Mouse (Mus musculus): ENCODE results near the gene Cux1. TPM values are rescaled to one million over a fixed set of nuclear protein-coding genes. Genes with fewer than 3 reads are reported as not detected.

Gene Cux1
- total RNA-seq (2021), result 100 to 1,000 TPM; 113 to 119 TPM

DNA sequence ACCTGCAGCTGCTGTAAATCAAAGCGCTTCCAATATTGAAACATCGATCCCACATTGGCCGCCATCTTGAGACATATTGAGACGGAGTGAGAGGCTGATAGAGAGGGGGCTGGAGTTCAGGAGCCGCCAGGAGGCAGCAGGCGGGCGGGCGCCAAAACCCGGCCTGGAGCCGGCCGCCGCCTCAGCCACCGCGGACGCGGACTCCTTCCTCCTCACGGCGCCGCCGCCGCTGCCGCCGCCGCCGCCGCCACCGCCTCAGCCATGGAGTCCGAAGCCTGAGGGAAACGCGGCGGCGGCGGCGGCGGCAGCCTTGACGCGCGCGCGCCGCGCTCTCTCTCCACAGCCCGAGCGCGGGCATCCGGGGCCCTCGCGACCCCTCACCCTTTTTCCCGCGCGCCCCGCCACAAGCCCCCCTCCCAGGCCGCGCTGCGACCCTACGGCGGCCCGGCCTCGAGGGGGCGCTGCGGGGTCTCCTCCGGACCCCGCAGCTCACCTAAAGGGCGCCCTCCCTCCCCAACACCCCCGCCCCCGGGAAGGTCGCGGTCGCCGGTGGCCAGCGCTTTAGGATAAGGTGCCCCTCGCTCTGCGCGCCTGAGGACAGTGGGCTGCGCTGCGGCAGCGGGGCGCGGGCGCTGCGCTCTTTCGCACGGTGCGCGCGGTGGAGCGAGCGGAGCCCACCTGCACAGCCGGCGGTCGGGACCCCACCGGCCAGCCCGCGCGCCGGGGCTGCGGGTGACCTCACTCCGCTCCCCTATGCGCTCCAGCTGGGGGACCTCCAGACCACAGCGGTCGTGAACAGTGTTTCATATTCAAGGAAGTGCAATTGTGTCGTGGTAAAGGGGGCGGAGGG lies at the start of gene Cux1:
Gene Cux1, minus strand, starts transcription at position 315 of the 850 bp plus-strand sequence.
- DNase-seq, result peak; percentile 87 to 90
- intact Hi-C loops (cut with DNase I), result loop anchor here (1.0 to 5.0 kb wide), 5 partner anchors 56 to 241 kb away; no protein-coding TSS in a partner anchor

DNA sequence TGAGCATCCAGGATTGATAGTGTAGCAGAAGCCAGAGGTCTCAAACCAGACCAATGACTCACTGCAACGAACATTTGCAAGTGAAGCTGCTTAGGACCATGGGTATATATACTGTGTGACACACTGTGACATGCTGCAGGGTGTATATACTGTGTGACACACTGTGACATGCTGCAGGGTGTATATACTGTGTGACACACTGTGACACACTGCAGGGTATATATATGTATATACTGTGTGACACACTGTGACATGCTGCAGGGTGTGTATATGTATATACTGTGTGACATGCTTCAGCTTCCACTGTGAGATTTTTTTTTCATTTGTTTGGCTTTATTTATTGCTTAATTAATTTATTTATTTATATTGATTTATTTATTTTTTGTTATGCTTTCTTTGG lies 45.1 kb upstream of the Cux1 start:
- intact Hi-C loops (cut with DNase I), result no loop called here
- no peak for DNase-seq

DNA sequence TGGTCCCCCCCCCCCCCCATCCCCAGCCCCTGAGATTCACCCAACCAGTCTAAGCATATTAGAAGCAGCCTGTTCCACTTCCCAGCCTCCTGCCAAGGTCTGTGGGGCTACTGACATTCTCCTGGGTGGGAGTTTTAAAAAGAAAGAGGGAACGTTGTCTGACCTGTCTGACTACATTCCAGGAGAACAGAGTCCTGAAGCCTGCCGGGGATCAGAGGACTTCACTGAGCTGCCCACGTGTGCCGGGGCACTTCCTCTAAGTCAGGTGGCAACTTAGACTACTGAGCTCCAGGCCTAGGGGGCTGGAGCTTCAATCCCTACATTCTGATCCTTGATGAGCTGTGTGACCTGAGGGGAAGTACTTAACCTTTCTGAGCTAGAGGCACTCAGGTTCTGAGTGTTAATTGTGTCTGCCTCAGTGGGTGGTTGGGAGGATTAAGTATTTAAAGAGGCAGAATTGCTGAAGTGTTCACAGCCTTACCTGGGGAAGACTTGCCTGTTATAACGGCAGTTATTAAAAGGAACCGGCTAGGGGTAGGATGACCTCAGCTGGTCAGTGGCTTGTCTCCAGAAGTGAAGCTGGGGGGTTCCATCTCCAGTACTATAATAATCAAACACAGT lies 41.6 kb upstream of the Cux1 start:
- intact Hi-C loops (cut with DNase I), result no loop called here
- no peak for DNase-seq

DNA sequence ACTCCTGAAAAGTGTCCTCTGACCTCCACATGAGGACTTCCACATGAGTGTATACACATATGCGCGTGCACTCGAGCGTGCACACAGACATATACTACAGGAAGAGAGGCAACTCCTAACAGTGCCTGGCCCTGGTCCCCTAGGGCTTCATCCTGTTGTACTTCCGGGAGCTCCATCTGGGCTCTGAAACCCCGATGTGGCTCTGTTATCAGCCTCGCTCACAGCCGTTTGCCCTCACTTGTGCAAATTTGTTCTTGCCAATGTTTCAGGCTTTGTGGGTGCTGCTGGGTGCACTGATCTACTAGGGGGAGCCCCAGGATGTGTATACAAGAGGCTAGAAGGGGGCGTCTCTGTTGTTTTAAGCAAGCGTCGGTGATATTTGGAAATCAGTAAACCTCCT lies 37.9 kb upstream of the Cux1 start:
- intact Hi-C loops (cut with DNase I), result no loop called here
- no peak for DNase-seq

DNA sequence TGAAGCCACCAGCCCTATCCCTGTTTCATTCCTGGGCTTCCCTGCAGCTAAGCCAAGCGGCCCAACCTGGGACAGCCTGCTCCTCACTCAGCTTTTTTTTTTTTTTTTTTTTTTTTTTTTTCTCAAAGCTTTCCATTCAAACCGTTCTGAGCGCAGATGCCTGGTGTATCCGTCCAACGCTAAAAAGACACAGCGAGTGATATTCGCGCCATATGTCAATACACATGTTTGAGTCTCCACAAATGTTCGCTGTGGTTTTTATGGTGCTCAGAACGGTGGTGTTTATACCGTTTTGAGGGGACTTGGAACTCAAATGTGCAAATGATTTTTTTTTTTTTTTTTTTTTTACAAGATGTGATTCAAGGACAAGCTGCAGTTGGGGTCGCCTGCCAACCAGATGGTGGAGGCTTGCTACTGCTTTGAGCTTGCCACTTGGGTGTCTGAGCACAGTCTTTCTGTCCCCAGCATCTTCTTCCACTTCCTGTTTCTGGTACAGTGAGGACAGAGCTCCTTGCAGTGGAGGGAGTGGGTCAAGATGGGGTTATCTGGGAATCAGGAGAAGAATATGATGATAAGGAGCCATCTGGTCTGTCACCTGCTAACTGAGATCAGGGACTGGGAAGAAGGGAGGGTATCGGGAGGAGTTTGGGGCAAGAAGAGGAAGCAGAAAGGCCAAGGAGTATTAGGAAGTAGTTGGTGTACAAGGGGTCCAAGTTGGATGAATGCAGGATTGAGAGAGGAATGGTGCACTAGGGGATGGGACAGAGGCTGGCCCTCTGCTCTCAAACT lies 36.1 kb upstream of the Cux1 start:
- intact Hi-C loops (cut with DNase I), result no loop called here
- no peak for DNase-seq

DNA sequence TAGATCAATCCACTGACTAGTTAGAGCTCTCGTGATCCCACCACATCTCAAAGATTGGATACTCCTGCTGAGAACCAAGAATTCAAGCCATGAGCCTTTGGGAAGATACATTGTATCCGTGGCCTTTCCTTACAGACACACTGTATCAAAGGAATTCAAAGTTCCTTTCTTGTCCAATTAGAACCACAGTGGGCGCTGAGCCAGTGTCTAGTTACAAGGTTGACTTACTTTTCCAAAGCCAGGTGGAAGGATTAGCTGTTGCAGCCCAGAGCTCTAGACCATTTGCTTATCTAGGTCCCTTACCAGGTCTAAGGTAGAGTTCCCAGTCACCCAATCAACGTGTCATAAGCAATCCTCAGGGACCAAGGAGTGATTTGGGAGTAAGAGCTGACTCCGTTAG lies 33.2 kb upstream of the Cux1 start:
- intact Hi-C loops (cut with DNase I), result no loop called here

DNA sequence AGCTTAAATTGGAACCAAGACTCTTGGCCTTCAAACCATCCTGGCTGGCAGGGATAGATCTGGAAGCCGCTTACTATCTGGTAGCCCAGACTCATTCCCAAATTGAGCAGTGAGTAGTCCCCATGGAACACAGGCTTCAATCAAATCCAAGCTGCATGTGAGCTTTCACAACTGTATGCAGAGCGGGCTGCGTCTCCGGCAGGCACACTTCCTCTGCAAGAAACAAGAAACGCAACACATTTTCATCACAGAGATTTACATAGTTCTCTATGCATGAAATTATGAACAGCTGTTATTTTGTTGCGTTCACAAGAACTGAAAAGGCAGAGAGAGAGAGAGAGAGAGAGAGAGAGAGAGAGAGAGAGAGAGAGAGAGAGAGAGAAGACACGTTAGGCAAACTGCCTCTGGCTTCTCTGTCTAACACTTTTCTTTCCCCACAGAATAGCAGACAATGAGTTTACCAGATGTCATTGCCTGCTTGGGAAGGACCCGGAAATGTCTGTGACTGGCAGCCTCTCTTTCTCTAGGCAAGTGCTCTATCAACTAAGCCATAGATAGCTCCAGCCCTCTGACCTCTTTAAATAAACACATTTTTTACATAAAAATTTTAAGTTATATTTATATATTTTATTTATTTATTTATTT lies 27.7 kb upstream of the Cux1 start:
- DNase-seq, result peak in 1 of 2 experiments; percentile 14
- intact Hi-C loops (cut with DNase I), result no loop called here

More for the DNA sequence above, 33.2 kb upstream of the Cux1 start:
- DNase-seq, result no peak

DNA sequence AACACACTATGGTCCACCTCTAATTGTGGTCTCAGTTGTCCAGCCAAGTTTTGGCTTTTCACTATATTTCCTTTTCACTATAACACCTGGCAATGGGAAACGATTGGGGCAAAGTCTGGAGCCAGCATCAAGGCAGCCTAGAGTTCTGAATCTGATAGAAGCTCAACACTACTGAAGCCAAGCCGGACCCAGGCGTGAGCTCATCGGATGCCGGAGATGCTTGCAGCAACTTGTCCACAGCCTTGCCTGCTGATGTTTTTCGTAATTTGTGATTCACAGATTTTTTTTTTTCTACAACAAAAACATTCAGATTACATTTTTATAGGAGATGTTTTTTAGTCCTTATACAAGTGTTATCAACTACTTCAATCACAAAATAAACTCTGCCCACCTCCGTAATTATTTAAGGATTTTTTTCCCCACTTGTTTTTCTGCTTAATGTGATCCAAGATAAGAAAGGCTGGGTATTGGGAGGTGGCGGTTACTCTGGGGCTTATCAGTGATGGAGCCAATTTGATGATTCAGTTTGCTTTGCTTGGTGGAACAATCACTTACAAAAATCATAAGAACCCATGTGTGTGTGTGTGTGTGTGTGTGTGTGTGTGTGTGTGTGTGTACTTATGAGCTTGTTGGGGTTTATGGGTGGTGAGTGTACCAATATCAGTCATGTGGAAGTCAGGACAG lies 24.7 kb upstream of the Cux1 start:
- intact Hi-C loops (cut with DNase I), result no loop called here
- no peak for DNase-seq

DNA sequence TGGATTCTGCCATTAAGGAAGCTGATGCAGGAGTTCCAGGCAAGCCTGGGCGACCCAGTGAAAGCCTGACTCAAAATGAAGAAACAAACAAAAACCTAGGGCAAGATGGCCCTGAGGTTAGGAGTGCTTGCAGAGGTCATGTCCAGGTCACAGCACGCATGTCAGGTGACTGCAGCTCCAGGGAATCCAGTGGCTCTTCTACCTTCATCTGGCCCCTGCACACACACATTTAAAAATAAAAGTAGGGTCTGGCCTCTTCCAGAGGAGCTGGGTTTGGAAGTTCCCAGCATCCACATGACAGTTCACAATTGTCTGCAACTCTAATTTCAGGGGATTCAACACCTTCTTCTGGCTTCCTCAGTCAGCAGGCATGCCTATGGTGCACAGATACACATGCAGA lies 21.7 kb upstream of the Cux1 start:
- DNase-seq, result no peak
- intact Hi-C loops (cut with DNase I), result no loop called here

DNA sequence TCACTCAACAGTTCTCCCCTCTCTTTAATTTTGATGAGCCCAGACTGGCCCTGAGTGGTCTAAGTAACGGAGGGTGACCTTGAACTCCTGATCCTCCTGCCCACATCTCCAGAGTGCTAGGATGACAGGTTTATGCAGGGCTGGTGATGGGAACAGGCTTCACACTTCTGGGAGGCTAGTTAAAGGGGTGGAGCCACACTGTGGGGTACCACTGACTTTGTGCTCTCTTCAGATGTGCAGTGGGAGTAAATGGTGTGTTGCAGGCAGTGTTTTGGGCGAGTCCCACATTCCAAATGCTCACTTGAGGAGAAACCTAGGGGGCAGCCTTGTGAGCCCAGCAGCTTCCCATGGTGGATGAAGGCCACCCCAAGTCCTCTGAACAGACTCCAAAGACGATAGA lies 21.2 kb upstream of the Cux1 start:
- DNase-seq, result no peak
- intact Hi-C loops (cut with DNase I), result no loop called here

DNA sequence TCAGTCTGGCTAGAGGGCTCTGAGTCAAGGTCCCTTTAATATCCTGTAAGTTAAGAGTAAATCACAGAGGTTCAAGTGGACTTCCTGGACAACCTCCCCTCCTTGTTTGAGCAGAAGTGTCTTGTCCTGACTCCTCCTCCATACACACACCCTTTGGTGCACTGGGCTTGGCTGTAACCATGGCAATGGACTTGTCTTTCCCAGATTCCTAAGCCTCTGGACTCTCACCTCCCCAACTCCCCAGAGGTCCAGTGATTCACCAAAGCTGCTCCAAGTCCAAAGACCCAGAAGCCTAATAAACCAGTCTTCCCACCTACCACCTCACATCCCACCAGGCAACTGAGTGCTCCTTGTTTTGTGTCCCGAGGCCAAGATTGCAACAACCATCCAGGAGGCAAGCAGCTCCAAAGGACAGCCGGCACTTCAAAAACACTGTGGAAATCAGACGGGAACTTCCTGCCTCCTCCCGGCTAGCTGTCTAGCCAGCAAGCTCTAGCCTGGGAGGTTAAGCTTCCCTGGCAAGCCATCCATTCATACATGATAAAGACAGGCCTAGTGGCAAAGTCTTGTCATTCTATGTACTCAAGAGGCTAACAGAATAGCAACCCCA lies 17.5 kb upstream of the Cux1 start:
- intact Hi-C loops (cut with DNase I), result no loop called here
- no peak for DNase-seq

DNA sequence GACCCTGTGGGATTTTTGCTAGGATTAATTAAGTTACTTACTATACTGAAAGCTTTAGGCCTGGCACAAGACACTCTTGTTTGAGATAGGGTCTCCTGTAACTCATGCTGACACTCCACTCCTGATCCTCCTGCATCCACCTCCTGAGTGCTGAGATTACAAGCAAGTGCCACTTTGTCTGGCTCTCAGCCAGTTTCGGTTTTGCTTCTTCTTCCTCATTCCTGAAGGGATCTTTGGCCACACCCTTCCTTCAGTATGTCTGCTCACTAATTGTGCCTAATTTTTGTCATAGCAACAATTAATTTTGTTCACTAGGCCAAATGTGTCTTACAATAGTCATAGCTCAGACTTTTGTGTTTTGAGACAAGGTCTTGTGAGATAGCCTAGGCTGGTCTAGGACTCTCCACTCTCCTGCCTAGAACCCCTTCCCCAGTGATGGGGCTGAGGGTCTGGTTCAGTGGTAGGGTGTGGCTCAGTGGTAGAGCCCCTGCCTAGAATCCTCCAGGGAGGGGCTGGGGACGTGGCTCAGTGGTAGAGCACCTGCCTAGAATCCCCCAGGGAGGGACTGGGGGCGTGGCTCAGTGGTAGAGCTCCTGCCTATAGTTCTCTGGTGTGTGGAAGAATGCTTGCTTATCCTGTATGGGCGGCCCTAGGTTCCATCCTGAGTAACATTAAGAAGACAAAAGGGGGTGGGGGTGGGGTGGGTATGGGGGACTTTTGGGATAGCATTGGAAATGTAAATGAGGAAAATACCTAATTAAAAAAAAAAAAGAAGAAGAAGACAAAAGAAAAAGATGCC lies 16.6 kb upstream of the Cux1 start:
- intact Hi-C loops (cut with DNase I), result no loop called here
- DNase-seq, result peak in 1 of 2 experiments; percentile 19

DNA sequence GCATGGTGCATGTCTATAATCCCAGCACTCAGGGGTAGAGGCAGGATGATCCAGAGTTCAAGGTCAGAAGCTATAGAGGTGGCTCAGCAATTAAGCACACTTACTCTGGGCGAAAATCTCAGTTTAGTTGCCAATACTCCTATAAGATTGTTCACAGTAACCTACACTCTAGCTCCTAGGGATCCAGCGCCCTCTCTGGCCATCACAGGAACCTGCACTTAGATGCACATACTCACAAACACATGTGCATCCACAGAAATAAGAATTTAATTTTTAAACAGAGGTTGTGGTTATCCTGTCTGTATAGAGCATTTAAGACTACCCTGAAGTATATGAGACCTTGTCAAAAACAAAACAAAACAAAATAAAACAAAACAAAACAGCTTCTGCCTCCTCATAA lies 16.0 kb upstream of the Cux1 start:
- intact Hi-C loops (cut with DNase I), result no loop called here
- no peak for DNase-seq

DNA sequence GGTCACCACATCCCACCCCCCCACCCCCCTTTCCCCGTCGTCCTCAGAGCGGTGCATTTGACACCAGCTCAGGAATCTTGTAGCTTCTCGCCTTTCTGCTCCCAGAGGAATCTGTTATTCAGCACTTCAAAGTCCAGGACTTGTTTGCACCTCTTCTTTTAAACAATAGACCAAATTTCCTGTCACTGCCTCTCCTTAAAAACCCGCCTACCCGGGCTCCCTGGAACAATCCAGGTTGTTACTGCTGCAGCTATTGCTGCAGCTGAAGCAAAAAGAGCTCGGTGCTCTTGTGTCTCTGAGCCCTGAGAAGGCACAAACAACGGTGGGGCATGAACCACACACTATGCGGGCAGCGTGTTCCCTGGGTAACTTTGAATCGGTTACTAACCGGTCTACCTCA lies 14.9 kb upstream of the Cux1 start:
- no peak for DNase-seq
- intact Hi-C loops (cut with DNase I), result no loop called here

DNA sequence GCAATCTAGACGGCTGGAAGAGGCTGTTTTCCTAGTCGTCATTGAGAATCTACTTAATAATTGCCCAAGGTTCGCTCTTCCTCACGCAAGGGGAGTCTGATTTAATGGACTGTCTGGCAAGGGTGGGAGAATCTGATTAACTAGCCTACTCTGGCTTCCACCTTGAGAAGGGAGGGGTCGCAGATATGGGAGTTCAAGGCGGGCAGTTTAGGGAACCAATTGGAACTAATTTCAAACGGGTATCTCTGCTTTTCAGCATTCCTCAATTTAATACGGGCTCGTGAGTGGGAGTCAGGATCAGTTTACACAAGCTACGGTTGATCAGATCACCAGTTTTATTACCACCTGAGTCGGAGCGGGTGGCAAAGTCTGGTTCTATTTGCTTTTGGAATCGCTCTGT lies 14.3 kb upstream of the Cux1 start:
- no peak for DNase-seq
- intact Hi-C loops (cut with DNase I), result no loop called here

DNA sequence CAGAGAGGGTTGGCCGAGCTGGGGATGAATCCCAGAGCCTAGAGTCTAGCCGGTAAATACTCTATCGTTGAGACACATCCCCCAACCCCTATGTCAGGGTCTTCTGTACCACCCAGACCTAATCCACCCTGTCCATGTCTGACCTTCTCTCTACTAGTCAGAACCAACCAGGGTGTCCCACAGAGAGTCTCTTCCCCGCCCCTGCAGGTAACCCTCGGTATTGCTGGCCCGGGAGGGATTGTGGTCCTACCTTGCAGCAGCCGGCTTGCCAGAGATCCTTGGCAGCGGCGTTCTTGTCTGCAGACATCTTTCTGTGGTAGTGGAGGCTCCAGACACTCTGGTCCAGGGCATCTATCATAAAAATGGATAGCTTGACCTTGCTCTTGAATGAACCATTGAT lies 13.9 kb upstream of the Cux1 start:
- intact Hi-C loops (cut with DNase I), result no loop called here
- peak; percentile 42 to 66 for DNase-seq

DNA sequence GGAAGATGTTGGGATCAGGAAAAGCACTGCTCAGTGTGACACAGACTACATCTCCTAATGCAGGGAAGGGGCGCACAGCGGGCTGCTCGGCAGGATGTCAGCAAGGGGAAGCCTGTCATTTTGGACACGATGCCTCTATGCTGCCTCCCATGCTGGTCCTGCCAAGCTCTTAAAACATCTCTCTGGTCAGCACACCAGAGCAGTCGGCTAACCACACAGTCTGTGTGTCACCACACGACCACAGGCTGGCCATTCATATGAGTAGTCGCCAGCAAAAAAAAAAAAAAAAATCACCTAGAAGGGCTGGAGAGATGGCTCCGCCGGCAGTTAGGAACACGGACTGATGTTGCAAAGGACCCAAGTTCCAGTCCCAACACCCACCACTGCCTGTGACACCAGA lies 10.9 kb upstream of the Cux1 start:
- intact Hi-C loops (cut with DNase I), result no loop called here
- no peak for DNase-seq

DNA sequence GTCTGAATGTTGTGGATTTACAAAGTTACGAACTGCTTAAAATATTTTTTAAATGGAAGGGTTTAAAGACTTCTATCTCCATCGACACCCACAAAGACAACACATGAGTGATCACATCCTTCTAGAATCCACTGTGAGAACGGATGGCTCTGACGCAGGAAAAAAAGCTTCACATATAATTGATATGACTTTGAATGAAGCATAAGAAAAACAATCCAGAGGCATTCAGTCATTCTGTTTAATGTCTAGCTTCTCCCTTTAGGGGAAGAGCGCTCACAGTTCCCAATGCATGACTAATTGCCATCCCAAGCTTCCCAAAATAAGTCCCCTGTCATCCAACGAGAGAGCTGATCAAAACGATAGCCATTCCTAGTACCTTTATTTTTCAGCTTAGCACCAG lies 2.9 kb upstream of the Cux1 start:
- intact Hi-C loops (cut with DNase I), result no loop called here
- no peak for DNase-seq

DNA sequence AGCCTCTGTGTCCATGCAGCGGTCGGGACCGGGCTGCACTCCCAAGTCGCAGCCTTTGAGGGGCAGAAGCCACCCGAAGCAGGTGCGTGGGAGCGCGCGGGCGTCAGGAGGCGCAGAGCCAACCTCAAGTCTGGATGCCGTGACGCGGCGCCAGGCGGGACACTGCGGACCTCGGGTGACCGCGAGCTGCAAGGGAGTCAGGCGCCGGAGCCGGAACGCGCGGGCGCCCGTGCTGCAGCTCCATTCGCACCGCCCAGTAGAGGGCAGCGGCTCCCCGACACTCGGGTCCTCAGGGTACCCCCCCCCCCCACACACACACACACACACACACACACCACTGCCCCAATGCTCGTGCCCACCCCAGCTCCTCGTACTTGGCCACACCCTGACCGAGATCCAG lies 1.5 kb upstream of the Cux1 start:
- DNase-seq, result peak; percentile 86 to 87
- intact Hi-C loops (cut with DNase I), result loop anchor here (1.0 to 5.0 kb wide), 4 partner anchors 96 to 242 kb away; no protein-coding TSS in a partner anchor

All from heart, postnatal 10 days (tissue).